Mouse (Mus musculus): ENCODE results near the gene Apol9b.

GRCm38 (mm10) chr15:77774303-77774702 lies 45.5 kb downstream of the Apol9b start:
- no peak for TF ChIP-seq POLR2A (IDR thresholded peaks at IDR 0.05; ENCODE audit: borderline replicate concordance, extremely low read depth, insufficient read depth, insufficient read length, poor library complexity, severe bottlenecking)
- TF ChIP-seq CTCF (IDR thresholded peaks at IDR 0.05; ENCODE audit: borderline replicate concordance, extremely low read depth, insufficient read depth, insufficient read length) = no peak
